Mouse (Mus musculus) layer of hippocampus, adult 9-10 months (tissue): ENCODE measurements around the gene Ndrg3.

ENCODE experiments used
- DNase-seq: peaks from one replicate; pipeline ENCODE4 v3.0.0; 2022; ENCODE audit warnings: low spot score

Ndrg3 gene

GRCm38 (mm10) chr2:156991470-156992319 is at the start of gene Ndrg3:
Gene Ndrg3 (minus strand): TSS chr2:156992056.
- DNase-seq = peak; percentile 87

DNA sequence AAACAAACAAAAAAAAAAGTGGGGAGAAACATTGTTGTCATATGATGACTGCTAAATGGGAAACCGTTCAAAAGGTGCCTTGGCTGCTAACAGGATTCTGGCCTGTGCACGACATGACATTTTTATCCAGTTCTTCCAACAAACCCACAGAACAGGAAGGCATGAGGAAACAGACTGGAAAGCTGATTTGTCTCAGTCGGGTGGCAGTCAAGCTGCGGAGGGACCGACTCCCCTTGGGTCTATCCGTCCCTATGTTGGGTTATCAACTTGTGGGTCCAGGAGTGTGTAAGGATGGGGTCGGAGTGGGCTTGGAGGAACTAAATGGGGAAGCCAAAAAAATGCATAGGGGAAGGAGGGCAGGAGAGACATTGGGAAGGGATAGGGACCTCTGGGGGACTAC is 49.6 kb upstream of the Ndrg3 start:
- no peak for DNase-seq

DNA sequence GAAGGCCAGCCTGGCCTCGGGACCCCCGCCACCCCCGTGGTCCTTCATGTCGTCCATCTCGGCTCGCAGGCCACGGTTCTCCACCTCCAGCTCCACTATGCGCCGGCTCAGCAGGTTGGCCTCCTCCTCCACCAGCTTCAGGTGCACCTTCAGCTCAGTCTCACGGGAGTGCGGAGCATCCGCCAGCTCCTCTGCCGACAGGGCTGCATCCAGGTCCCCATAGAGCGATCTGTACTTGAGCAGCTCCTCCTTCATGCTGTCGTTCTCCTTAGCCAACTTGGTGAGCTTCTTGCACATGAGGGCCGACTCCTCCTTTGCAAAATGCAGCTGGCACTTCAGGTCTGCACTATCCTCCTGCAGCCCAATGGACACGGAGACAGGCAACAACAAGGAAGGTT is 48.8 kb upstream of the Ndrg3 start:
- DNase-seq = no peak

GRCm38 (mm10) chr2:157039900-157040648 is 48.2 kb upstream of the Ndrg3 start:
- DNase-seq = no peak

DNA sequence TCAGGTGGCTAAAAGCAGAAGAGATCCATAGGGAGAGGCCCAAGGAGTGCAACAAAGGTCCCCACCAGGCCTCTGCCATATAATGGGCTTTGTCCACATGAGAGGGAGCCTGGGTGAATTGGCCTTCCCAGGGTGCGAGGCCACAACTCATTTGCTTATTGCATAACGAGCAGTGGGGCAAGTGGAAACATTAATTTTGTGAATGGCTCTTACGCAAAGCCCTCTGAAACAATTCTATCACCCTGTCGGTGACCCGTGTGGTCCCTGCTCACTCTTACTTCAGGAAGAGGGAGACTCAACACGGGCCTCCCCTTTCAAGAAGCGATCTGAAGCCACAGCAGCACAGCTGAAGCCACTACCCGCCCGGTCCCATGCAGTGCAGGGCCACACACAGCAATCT is 45.4 kb upstream of the Ndrg3 start:
- DNase-seq = no peak

GRCm38 (mm10) chr2:157036400-157036799 is 44.5 kb upstream of the Ndrg3 start:
- DNase-seq = no peak

GRCm38 (mm10) chr2:157035371-157035770 is 43.5 kb upstream of the Ndrg3 start:
- no peak for DNase-seq

GRCm38 (mm10) chr2:157030804-157031203 is 38.9 kb upstream of the Ndrg3 start:
- DNase-seq = no peak

GRCm38 (mm10) chr2:157028261-157028660 is 36.4 kb upstream of the Ndrg3 start:
- no peak for DNase-seq

DNA sequence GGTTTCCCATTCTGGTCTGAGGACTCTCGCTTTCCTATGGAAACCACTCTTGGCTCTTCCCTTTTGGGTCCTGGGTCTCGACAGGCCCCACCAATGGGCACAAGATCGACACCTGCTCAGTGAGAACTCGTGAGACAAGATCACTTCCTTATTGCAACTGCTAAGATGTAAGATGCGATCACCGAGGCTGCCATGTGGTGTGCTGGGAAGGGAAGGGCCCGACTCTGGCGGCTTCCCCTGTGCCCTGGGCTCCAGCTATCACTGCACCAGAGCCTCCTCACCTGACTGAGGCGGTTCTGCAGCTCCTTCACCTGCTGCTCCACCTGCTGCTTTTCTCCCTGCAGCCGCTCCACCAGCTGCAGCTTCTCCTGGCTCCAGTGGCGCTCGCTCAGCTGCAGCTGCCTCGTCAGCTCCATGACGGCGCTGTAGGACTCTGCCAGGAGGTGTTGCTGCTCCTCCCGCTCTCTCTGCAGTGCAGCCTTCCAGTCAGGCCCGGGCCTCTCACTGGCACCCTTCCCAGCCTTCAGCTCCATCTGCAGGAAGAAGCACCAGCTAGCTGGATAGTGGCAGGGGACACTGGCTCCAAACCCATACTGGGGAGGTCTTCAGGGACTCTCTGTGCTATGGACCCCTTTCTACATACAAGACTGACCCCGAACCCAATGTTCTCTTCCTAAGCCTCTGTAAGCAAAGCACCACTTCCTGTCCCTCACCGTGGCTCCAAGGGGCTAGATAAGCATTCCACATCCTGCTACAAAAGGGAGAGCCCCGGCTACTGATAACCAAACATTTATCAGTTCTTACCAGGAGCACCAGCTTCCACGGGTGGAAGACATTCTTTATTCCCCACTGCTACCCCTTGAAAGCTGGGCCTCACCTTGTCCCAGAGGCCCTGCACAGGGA is 35.5 kb upstream of the Ndrg3 start:
- no peak for DNase-seq

DNA sequence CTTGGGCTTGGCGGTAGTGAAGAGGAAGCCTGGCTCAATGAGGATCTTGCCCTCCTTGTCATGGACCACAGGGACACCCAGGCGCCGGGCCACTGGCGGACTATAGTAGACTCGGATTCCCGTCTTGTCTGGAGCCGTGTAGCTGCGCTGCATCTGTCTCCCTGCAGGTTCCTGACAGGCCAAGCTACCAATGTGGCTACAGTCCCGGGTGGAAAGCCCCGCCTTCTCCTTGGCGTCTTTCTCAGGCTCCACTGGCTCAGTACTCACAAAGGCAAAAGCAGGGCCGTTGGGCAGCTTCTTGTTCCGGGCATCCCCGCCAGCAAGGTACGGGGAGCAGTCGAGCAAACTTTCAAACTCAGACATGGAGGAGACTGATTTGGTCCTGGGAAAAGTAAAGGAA is 29.3 kb upstream of the Ndrg3 start:
- no peak for DNase-seq

DNA sequence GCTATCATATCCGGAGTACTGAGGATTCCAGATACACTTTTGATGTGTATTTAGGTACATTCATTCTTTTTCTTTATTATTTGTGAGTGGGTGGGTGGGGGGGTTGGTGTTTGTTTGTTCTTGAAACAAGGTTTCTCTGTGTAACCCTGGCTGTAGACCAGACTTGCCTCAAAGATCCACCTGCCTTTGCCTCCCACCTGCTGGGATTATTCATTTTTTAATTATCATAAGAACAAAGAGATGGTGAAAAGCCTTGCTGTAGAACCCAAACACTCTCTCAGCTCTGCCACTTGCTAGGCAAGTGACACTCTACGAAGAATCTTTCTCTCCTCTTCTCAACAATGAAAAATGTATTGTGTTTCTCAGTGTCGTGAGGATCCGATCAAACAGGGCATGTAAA is 27.4 kb upstream of the Ndrg3 start:
- DNase-seq = no peak

DNA sequence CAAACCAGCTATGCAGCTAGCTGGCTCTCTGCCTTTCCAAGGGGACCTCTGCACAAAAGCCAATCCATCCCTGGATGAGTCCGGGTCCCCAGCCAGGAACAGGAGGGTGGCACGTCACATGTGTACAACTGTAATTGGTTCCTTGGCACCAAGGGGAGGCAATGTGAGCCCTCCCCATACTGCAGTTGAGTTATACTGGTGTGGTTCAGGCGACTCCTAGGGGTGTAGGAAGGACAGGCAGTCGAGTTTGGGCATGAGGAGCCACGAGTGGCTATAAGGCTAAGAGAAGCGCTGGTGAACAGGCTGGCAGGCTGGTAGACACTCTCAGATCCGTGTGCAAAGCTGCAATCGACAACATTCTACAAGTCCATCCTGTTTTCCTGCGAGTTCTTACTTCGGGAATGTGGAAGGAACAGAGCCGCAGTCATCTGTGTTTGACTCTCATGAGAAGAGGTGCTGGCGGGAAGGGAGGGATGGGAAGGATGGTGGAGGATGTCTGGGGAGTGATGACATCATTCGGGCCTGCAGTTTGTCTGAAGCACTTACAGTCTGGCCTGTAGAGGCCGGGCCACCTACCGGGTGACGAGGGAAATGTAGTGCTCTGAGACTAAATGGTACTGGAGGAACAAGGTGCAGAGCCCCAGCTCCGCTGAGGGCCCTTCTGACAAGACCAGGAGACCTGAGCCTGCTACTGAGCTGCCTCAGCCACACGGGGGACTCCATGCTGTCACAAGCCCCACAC is 24.8 kb upstream of the Ndrg3 start:
- DNase-seq = no peak

GRCm38 (mm10) chr2:157012341-157012740 is 20.5 kb upstream of the Ndrg3 start:
- DNase-seq = no peak

- no peak for DNase-seq
Measured at GRCm38 (mm10) chr2:157010634-157011310, 18.9 kb upstream of the Ndrg3 start.

DNA sequence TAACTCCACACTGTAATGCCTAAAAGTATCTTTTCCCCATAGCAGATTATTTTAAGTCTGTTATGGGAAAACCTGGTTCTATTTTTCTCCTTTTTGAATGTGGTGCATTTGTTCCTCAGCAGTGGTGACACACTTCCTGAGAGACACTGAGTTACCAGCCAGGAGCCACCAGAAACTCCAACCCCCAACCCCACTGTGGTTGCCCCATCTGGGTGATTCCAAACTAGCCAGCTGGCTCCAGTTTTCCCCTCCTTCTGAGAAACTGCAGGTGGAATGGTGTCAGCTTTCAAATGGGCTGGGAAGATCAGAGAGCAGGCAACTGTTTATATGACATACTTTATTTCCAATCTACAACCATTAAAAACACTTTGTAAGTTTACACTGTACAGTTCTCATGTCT is 18.3 kb upstream of the Ndrg3 start:
- DNase-seq = no peak

GRCm38 (mm10) chr2:157008509-157008908 is 16.7 kb upstream of the Ndrg3 start:
- DNase-seq = no peak

DNA sequence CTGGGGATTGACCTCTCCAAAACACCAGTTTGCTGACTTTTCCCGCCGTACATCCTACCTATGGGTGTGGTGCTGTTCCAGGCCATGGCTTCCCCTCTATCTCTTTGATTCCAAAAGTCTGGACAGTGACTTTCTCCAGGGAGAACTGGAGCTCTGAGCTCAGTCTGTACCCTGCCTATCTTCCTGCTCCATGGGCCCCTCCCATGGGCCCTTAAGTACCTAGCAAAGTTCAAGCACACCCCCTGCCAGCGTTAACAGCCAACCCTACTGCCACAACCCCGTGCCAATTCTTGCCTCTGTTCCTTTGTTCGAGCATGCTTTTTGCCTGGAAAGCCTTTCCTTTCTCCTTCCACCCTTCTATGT is 15.4 kb upstream of the Ndrg3 start:
- DNase-seq = no peak

GRCm38 (mm10) chr2:157006511-157007233 is 14.8 kb upstream of the Ndrg3 start, which contains the start of gene Dsn1:
Gene Dsn1 (minus strand): TSS chr2:157007154.
- DNase-seq = peak; percentile 57

DNA sequence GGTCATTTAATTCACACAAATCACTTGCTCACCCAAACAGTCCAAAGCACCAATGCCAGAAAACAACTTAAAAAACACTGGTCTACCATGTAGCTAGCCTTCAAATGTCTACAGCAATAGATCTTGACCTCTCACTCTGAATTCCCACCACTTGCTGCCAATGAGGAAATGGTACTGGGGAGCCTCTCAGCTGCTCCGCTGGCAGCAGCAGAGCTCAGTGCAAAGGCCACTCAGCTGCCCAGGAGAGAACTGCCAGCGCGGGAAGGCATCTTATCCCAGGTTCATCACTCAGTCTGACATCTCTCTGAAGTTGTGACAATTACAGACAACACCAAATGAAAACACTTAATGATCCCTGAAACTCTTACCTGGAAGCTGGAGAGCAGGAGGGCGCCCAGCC is 10.5 kb upstream of the Ndrg3 start:
- DNase-seq = no peak
